8 mouse cellular contexts compared by ENCODE assay signal in the genomic region with DNA sequence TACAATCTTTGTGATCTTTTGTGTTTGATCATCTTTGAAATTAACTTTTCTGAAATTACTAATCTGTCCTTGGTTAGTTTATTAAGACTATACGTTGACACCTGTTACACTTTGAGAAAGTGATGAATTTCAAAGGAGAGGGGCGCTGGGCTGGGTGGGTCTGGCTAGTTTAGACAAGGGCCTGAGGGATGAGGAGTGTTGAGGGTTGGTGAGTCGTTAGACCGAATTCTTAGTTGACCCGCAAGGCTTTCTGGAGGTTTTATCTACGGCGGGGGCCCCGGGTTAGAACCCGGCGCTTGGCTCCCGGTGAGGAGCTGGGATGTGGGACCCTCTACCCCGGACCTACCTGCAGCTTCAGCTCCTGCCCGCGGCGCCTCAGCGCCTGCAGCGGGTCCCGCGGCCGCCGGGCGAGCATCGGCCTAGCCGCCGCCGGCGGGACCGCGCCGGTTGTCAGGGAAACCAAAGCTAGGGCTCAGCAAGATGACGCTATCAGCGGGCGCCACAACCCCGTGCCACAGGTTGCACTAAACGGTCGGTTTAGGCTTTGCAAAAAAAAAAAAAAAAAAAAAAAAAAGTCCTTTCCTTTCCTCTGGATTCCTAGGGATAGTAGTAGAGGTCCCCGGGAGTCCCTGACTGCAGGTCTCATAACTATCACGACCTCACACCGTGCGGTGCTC. TPM values are rescaled to one million over a fixed set of nuclear protein-coding genes. Genes with fewer than 3 reads are reported as not detected.
DNase-seq lines count a peak whose midpoint lies in the region; ATAC-seq and TF ChIP-seq lines count a peak whose summit lies in the region.

A gene (minus strand): TSS at position 458 of the 677 bp plus-strand sequence.

- in situ Hi-C loops in ES-E14 (cut with MboI; ENCODE audit: low sequenced_read_pairs in 2 of 2, unreplicated experiment in 2 of 2), result no loop called here

- ATAC-seq in forebrain, embryonic 16.5 days, result peak; percentile 87
- peak; percentile 81 for ATAC-seq in lung, embryonic 14.5 days (ENCODE audit: insufficient read depth)

- H3K4me1 ChIP-seq in ES-E14 (ENCODE audit: control insufficient read depth in 2 of 2, insufficient read depth in 2 of 2, low read length in 2 of 2, poor library complexity in 1 of 2), result peaks cover 0 to 4% of the 10 kb centered on the region in 2 experiments; a peak in 1 of 4 replicates
- peaks cover 25% of the 10 kb centered on the region for H3K4me1 ChIP-seq in forebrain, embryonic 16.5 days (replicated peaks; ENCODE audit: control insufficient read depth, insufficient read depth, low read length)
- H3K4me1 ChIP-seq in lung, embryonic 14.5 days (ENCODE audit: insufficient read depth), result peaks cover 4% of the 10 kb centered on the region
- peaks cover 4% of the 10 kb centered on the region; the same call in 1 of the 2 replicates for H3K4me1 ChIP-seq in olfactory bulb, adult 2 months (ENCODE audit: control insufficient read depth, insufficient read depth, low read length)
- H3K4me1 ChIP-seq in thymus, adult 2 months (replicated peaks; ENCODE audit: control insufficient read depth, insufficient read depth, low read length), result peaks cover 6% of the 10 kb centered on the region

- H3K27ac ChIP-seq in ES-E14 (ENCODE audit: insufficient read depth, low read depth, low read length, poor library complexity, severe bottlenecking), result no peak within 1 kb of the TSS
- 0 out of 2 replicates have a peak within 1 kb of the TSS, but pooled peaks have one; percentile 11 for H3K27ac ChIP-seq in forebrain, embryonic 16.5 days (ENCODE audit: low read length)
- H3K27ac ChIP-seq in layer of hippocampus, adult 2 months, result peak within 1 kb of the TSS; percentile 88
- H3K27ac ChIP-seq in lung, embryonic 14.5 days (ENCODE audit: low read depth), result peak within 1 kb of the TSS; percentile 80
- H3K27ac ChIP-seq in olfactory bulb, adult 2 months (ENCODE audit: insufficient read depth, low read depth, low read length), result no peak within 1 kb of the TSS; the same call in 1 of the 2 replicates
- no peak within 1 kb of the TSS for H3K27ac ChIP-seq in thymus, adult 2 months (ENCODE audit: control insufficient read depth, insufficient read depth, low read length)

- peak within 1 kb of the TSS; percentile 80 for H3K9ac ChIP-seq in ES-E14 (ENCODE audit: insufficient read depth, low read depth, low read length, poor library complexity, severe bottlenecking)
- H3K9ac ChIP-seq in forebrain, embryonic 16.5 days (replicated peaks; ENCODE audit: low read depth, low read length), result peak within 1 kb of the TSS; percentile 82
- H3K9ac ChIP-seq in lung, embryonic 14.5 days, result peak within 1 kb of the TSS; percentile 64

- H3K27me3 ChIP-seq in forebrain, embryonic 16.5 days (replicated peaks; ENCODE audit: control insufficient read depth, insufficient read depth, low read length), result no peaks in the 10 kb centered on the region
- H3K27me3 ChIP-seq in lung, embryonic 14.5 days (ENCODE audit: insufficient read depth, low read length), result no peaks in the 10 kb centered on the region
- no peaks in the 10 kb centered on the region for H3K27me3 ChIP-seq in thymus, adult 2 months (ENCODE audit: control insufficient read depth, insufficient read depth, low read length)

- under 1% methylated on average over 40 of the region's 40 CpGs for WGBS in forebrain, embryonic 16.5 days
- 0% methylated on average over 40 of the region's 40 CpGs for WGBS in lung, embryonic 14.5 days
- under 1% methylated on average over 40 of the region's 40 CpGs for WGBS in olfactory bulb, adult 2 months
- WGBS in thymus, adult 2 months, result under 1% methylated on average over 40 of the region's 40 CpGs

- H3K36me3 ChIP-seq in ES-E14 (ENCODE audit: control insufficient read depth, insufficient read depth, low read length, poor library complexity, severe bottlenecking), result no peaks in the 10 kb centered on the region
- H3K36me3 ChIP-seq in forebrain, embryonic 16.5 days (ENCODE audit: control insufficient read depth, insufficient read depth), result no peaks in the 10 kb centered on the region
- H3K36me3 ChIP-seq in lung, embryonic 14.5 days (ENCODE audit: insufficient read depth), result no peaks in the 10 kb centered on the region
- no peaks in the 10 kb centered on the region for H3K36me3 ChIP-seq in thymus, adult 2 months (ENCODE audit: control insufficient read depth, insufficient read depth, low read length)

- intact Hi-C loops in heart, postnatal 36 days (cut with DNase I), result no loop called here

- H3K4me2 ChIP-seq in forebrain, embryonic 16.5 days (ENCODE audit: low read length), result peak within 1 kb of the TSS; percentile 79
- peak within 1 kb of the TSS; percentile 82 for H3K4me2 ChIP-seq in lung, embryonic 14.5 days

- peak; percentile 65; the same call in 1 of the 2 replicates for TF ChIP-seq POLR2A in olfactory bulb, adult 2 months (IDR thresholded peaks at IDR 0.05; ENCODE audit: insufficient read depth, low read depth, low read length)
- TF ChIP-seq POLR2A in thymus, adult 2 months (IDR thresholded peaks at IDR 0.05; ENCODE audit: control insufficient read depth, extremely low read depth, insufficient read depth, low read length, poor library complexity), result 0 out of 2 replicates have a peak, but pooled peaks have one; percentile 30

- peak within 1 kb of the TSS; percentile 70 to 80 for H3K4me3 ChIP-seq in ES-E14 (ENCODE audit: insufficient read depth in 1 of 2, low read depth in 1 of 2, low read length in 2 of 2, poor library complexity in 1 of 2, severe bottlenecking in 1 of 2)
- peak within 1 kb of the TSS; percentile 91 for H3K4me3 ChIP-seq in forebrain, embryonic 16.5 days (replicated peaks; ENCODE audit: low read length)
- peak within 1 kb of the TSS; percentile 90 for H3K4me3 ChIP-seq in layer of hippocampus, adult 2 months
- peak within 1 kb of the TSS; percentile 73 for H3K4me3 ChIP-seq in lung, embryonic 14.5 days (ENCODE audit: low read depth, low read length)
- H3K4me3 ChIP-seq in olfactory bulb, adult 2 months (ENCODE audit: insufficient read depth, low read depth, low read length), result peak within 1 kb of the TSS; percentile 81
- peak within 1 kb of the TSS; percentile 50 for H3K4me3 ChIP-seq in thymus, adult 2 months (ENCODE audit: control insufficient read depth, insufficient read depth, low read length)

- 0 out of 2 replicates have a peak, but pooled peaks have one; percentile 9 for TF ChIP-seq CTCF in layer of hippocampus, adult 2 months (conservative IDR thresholded peaks at IDR 0.05)
- no peak for TF ChIP-seq CTCF in lung, embryonic 14.5 days (IDR thresholded peaks at IDR 0.05; ENCODE audit: low read depth)
- no peak for TF ChIP-seq CTCF in olfactory bulb, adult 2 months (IDR thresholded peaks at IDR 0.05; ENCODE audit: insufficient read depth, low read depth, low read length)
- no peak for TF ChIP-seq CTCF in thymus, adult 2 months (IDR thresholded peaks at IDR 0.05; ENCODE audit: borderline replicate concordance, control insufficient read depth, extremely low read depth, insufficient read depth, low read length, poor library complexity)

- peak; percentile 69 for DNase-seq in ES-E14 (ENCODE audit: low read depth, low spot score)
- DNase-seq in cerebellum, adult 11-12 months, result peak; percentile 73
- peak; percentile 84 to 87 for DNase-seq in heart, postnatal 36 days
- peak; percentile 86 to 88 for DNase-seq in layer of hippocampus, adult 2 months (ENCODE audit: low spot score in 2 of 2)
- peak; percentile 95 for DNase-seq in lung, embryonic 14.5 days
- DNase-seq in thymus, adult 2 months, result peak; percentile 87

- H3K9me3 ChIP-seq in ES-E14 (ENCODE audit: control insufficient read depth, insufficient read depth, low read depth, low read length), result no peaks in the 10 kb centered on the region
- no peaks in the 10 kb centered on the region for H3K9me3 ChIP-seq in forebrain, embryonic 16.5 days (ENCODE audit: control insufficient read depth, low read length)
- H3K9me3 ChIP-seq in lung, embryonic 14.5 days (ENCODE audit: low read depth, low read length), result no peaks in the 10 kb centered on the region

TF ChIP-seq in ES-E14, 5 proteins besides CTCF, POLR2A, EP300 and RAD21:
- TF ChIP-seq ZNF384 (IDR thresholded peaks at IDR 0.05; ENCODE audit: low read depth, low read length) (peak; percentile 98), HCFC1 (IDR thresholded peaks at IDR 0.05; ENCODE audit: borderline replicate concordance, insufficient read depth, low read length) (peak; percentile 72; the same call in 1 of the 2 replicates), ZC3H11A (IDR thresholded peaks at IDR 0.05; ENCODE audit: borderline replicate concordance, low read depth, low read length) (no peak), CHD2 (IDR thresholded peaks at IDR 0.05; ENCODE audit: low read depth, low read length) (no peak)

RNA-seq across cellular contexts. Expression of the gene that starts here (rescaled TPM):
- total RNA-seq in ES-E14 (2012; rRNA removed), result 5.7 and 7.4 TPM in 2 replicates
- polyA plus RNA-seq in forebrain, embryonic 16.5 days (2015; fragmentation: Nextera tagmentation; extraction: Ambion mirVana), result 17.6 and 17.9 TPM in 2 replicates
- total RNA-seq in heart, postnatal 36 days (2021), result 1 to 10 TPM; 7.6 to 9.0 TPM
- total RNA-seq in layer of hippocampus, adult 2 months (2021), result 10 to 100 TPM; 21.4 to 25.0 TPM
- 31.1 and 35.4 TPM in 2 replicates for polyA plus RNA-seq in lung, embryonic 14.5 days (2014; fragmentation: Nextera tagmentation; extraction: Ambion mirVana)
- polyA plus RNA-seq in olfactory bulb, adult 2 months (2012; ENCODE audit: insufficient read depth, insufficient read length, low replicate concordance, missing spikeins), result not detected in 2 replicates
- 5.5 and 5.6 TPM in 2 replicates for polyA plus RNA-seq in thymus, adult 2 months (2012; rRNA removed)

Comparison
In these comparisons a context has a peak if more than half of its experiments do, and no peak if none do; other contexts are left out.
1. H3K27ac ChIP-seq: peak in forebrain, embryonic 16.5 days (single experiment), layer of hippocampus, adult 2 months (single experiment) and lung, embryonic 14.5 days (single experiment); none in ES-E14 (single experiment), olfactory bulb, adult 2 months (single experiment) and thymus, adult 2 months (single experiment).
2. Peak in every context shown above with its lines, with median percentiles within 50 percentile points of each other: DNase-seq, H3K4me3 ChIP-seq and H3K9ac ChIP-seq.